Mouse (Mus musculus) hindbrain, postnatal 0 days (tissue): ENCODE measurements around the gene H2afv. TPM values are rescaled to one million over a fixed set of nuclear protein-coding genes. Genes with fewer than 3 reads are reported as not detected.
"Not testable (repeated sequence)": the region's sequence is repeated elsewhere in the genome, so short reads cannot be mapped to it uniquely, and the experiment has no call there.

Experiments used
- ATAC-seq: fragments of 200-750 bp; cut with Nextera tagmentation; 2 replicates; pipeline ENCODE4 v1.8.0; 2017; ENCODE audit warnings: mild to moderate bottlenecking, moderate TSS enrichment, moderate library complexity
- DNase-seq: peaks from one replicate; pipeline ENCODE4 v3.0.0-alpha.2; 2015; ENCODE audit warnings: low spot score
- H3K27ac ChIP-seq: fragments of 300-500 bp; sonication (generic); 2 replicates; pipeline ENCODE4 v1.5.1; 2014; ENCODE audit warnings: mild to moderate bottlenecking
- H3K27me3 ChIP-seq: fragments of 300-500 bp; sonication (generic); 2 replicates; pipeline ENCODE4 v1.6.1; 2014; ENCODE audit warnings: low read length, mixed read lengths; ENCODE audit not compliant: insufficient read depth
- H3K36me3 ChIP-seq: fragments of 300-500 bp; sonication (generic); 2 replicates; pipeline ENCODE4 v1.6.1; 2014; ENCODE audit warnings: low read length, mixed read lengths; ENCODE audit not compliant: insufficient read depth
- H3K4me1 ChIP-seq: fragments of 300-500 bp; sonication (generic); 2 replicates; pipeline ENCODE4 v1.6.1; 2014; ENCODE audit warnings: antibody characterized with exemption, low read length, mixed read lengths; ENCODE audit not compliant: insufficient read depth
- H3K4me2 ChIP-seq: fragments of 300-500 bp; sonication (generic); 2 replicates; pipeline ENCODE4 v1.6.1; 2014; ENCODE audit warnings: low read depth, mild to moderate bottlenecking, low read length, moderate library complexity, mixed read lengths
- H3K4me3 ChIP-seq: fragments of 300-500 bp; sonication (generic); 2 replicates; pipeline ENCODE4 v1.5.1; 2014; ENCODE audit warnings: low read length
- H3K9ac ChIP-seq: fragments of 300-500 bp; sonication (generic); replicated peaks from 2 replicates; pipeline ENCODE4 v1.6.1; 2014; ENCODE audit warnings: mild to moderate bottlenecking, low read length, moderate library complexity, mixed read lengths
- H3K9me3 ChIP-seq: fragments of 300-500 bp; sonication (generic); 2 replicates; pipeline ENCODE4 v1.6.1; 2016; ENCODE audit warnings: low read length, mixed read lengths
- CTCF ChIP-seq: IDR thresholded peaks from 2 replicates; pipeline ENCODE4 v1.5.1; 2016; ENCODE audit warnings: antibody characterized with exemption, control low read depth, low read depth
- WGBS: fragments of 180-500 bp; shearing (Covaris S2); extraction: QIAGEN DNeasy Blood & Tissue Kit; methylation state at CpG from one replicate; pipeline ENCODE4 v1.1.7; 2014; 5-methylcytosine and 5-hydroxymethylcytosine counted together
- polyA plus RNA-seq: library from polyadenylated mRNA; unstranded; fragments of >200 nt; fragmentation: Nextera tagmentation; extraction: Ambion mirVana; gene quantifications from 2 replicates; pipeline ENCODE4 v1.2.1, GENCODE M21; 2015
- total RNA-seq: library from RNA; depleted of rRNA; stranded (reverse); fragments of >200 nt; gene quantifications from 2 replicates; pipeline ENCODE4 v1.2.3, GENCODE M21; 2014

Gene H2afv
- total and polyA plus RNA-seq, 2 experiments from 2014 or later: 75.5 to 251 TPM

DNA sequence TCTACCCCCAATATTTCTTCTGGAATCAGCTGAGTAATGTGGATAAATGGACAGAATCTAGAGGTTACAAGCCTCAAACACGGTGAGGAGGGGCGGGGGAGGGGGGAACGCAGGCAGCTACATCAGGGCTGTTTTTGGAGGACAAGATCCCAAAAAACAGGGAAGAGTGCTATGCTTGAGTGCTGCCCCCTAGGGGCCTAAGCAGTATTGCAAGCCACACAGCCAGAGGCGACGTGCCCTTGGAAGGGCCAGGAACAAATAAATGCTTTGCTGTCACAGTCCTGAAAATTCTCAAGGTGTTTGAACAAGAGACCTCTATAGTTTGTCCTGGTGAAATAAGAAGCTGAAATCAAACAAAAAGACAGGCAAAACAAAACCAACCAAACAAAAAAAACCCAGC is 32.6 kb downstream of the H2afv start:
- Histone ChIP-seq H3K27me3 (no peaks in the 10 kb centered on the region), H3K4me2 (no peak overlapping the region), H3K27ac (no peak overlapping the region), H3K9ac (no peak overlapping the region), H3K36me3 (no peaks in the 10 kb centered on the region), H3K4me1 (no peaks in the 10 kb centered on the region), H3K4me3 (no peak overlapping the region), H3K9me3 (no peaks in the 10 kb centered on the region)
- ATAC-seq: no peak
- peak; percentile 84 for DNase-seq
- 2% methylated on average over 5 of the region's 5 CpGs for WGBS
- TF ChIP-seq CTCF: peak; percentile 91

DNA sequence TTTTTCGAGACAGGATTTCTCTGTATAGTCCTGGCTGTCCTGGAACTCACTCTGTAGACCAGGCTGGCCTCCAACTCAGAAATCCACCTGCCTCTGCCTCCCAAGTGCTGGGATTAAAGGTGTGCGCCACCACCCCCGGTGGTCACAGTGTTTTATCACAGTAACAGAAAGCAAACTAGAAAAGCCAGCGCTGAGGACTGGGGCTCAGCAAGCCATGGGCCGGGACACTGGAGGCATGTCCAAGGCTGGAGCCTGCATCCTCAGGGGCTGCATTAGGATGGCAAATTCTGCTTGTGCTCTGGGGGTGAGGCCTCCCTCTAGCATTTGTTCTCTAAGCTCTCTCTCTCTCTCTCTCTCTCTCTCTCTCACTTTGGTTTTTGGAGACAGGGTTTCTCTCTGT is 33.5 kb downstream of the H2afv start:
- WGBS: 90% methylated on average over 5 of the region's 5 CpGs
- not testable (repeated sequence) for H3K4me3 ChIP-seq, H3K4me2 ChIP-seq, H3K9me3 ChIP-seq, H3K9ac ChIP-seq, ATAC-seq, H3K4me1 ChIP-seq, H3K27me3 ChIP-seq, DNase-seq, H3K36me3 ChIP-seq, H3K27ac ChIP-seq

DNA sequence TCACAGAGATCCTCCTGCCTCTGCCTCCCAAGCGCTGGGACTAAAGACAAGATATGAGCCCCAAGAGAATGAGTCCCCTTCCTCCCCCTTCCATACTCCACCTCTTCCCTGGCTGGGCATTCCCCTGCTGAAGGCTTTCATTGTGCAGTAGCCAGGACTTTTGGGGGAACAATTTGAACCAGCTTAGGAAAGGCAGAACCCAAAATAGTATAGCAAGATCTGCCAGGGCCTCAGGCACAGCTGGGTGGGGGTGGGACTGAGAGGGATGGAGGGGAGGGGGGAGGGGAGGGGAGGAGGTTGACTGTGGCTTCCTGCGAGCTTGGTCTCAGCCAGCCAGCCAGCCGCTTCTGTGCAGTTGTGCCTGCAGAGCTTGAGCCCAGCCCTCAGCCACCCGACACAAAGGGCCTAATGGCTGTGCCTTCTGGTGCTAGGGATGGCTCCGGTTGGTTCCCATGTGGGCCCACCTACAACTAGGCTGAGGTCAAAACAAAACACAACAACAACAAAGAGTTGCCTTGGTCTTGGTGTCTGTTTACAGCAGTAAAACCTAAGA is 34.1 kb downstream of the H2afv start:
- Histone ChIP-seq H3K4me2 (no peak overlapping the region), H3K4me3 (no peak overlapping the region), H3K36me3 (peaks cover 5% of the 10 kb centered on the region; the same call in 1 of the 2 replicates), H3K9me3 (no peaks in the 10 kb centered on the region), H3K27me3 (no peaks in the 10 kb centered on the region), H3K4me1 (peaks cover 5% of the 10 kb centered on the region; the same call in 1 of the 2 replicates), H3K27ac (no peak overlapping the region), H3K9ac (no peak overlapping the region)
- DNase-seq (no peak), ATAC-seq (no peak)
- WGBS: 33% methylated on average over 5 of the region's 5 CpGs
- TF ChIP-seq CTCF: no peak

DNA sequence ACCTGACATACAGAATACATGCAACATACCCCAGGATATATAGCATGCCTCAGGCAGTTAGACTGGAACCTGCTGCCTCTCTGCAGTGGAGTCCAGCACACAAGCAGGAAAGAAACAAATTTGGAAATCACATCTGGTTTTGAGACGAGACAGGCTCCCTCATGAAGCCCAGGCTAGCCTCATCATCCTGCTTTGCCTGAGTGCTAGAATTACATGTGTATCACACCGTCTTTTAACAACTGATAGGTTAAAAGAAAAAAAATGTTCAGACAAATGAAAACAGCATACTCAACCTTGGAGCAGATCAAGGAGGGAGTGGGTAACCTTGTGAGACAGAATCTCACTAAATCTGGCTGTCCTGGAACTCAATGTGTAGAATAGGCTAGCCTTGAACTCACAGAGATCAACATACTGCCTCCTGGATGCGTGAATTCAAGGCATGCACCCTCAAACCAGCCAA is 37.1 kb downstream of the H2afv start:
- Histone ChIP-seq H3K9me3 (no peaks in the 10 kb centered on the region), H3K9ac (no peak overlapping the region), H3K27ac (peak overlapping the region; percentile 74; the same call in 1 of the 2 replicates), H3K4me2 (no peak overlapping the region), H3K36me3 (peaks cover 32% of the 10 kb centered on the region; the same call in 1 of the 2 replicates), H3K27me3 (no peaks in the 10 kb centered on the region), H3K4me3 (no peak overlapping the region), H3K4me1 (peaks cover 5% of the 10 kb centered on the region; the same call in 1 of the 2 replicates)
- WGBS: 84% methylated on average over 3 of the region's 3 CpGs
- no peak for TF ChIP-seq CTCF
- no peak for ATAC-seq
- no peak for DNase-seq

DNA sequence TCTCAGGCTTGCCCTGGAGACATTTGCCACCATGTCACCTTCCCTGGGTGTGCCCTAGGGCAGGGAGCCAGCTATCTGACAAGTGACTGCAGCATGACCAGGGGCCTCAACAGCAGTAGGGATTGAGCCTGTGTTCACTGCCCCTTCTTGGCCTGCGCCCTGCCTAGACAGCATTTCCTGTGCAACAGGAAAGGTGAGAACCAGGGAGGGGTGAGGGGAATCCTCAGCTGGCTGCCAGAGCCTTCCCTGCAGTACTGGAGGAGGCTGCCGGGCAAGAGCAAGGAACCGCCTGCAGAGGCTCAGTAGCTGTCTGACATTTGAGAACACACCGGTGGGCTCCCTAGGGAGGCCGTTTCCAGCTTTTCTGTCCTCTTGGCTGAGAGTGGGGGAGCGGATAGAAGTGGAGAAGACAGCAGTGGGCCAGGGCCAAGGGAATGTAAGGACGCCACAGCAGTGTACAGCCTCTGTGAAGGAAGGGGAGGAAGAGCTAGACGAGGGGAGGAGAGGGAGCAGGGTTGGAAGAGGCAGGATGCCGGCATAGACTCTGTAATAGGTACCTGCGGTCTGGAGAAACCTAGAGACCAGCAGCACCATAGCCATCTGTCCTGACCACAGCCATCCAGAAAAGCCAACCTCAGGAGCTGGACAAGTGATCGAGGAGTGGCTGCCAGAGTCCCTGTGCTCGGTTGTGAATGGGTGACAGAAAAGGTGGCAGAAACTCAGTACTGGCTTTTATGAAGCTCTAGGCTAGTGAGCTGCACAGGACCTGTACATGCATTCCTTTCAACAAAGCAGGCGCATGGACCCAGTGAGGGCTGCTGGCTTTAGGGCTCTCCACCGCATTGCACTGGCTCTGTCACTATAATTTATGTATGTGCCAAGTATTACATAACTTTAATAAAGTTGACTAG is 37.7 kb downstream of the H2afv start:
- DNase-seq (peak; percentile 52), ATAC-seq (peak; percentile 22)
- Histone ChIP-seq H3K4me3 (no peak overlapping the region), H3K9ac (peak overlapping the region; percentile 24; the same call in 1 of the 2 replicates), H3K36me3 (peaks cover 39% of the 10 kb centered on the region; the same call in 1 of the 2 replicates), H3K9me3 (no peaks in the 10 kb centered on the region), H3K4me2 (no peak overlapping the region), H3K27ac (peak overlapping the region; percentile 74), H3K27me3 (no peaks in the 10 kb centered on the region), H3K4me1 (peaks cover 5% of the 10 kb centered on the region; the same call in 1 of the 2 replicates)
- 46% methylated on average over 14 of the region's 14 CpGs for WGBS
- TF ChIP-seq CTCF: no peak

DNA sequence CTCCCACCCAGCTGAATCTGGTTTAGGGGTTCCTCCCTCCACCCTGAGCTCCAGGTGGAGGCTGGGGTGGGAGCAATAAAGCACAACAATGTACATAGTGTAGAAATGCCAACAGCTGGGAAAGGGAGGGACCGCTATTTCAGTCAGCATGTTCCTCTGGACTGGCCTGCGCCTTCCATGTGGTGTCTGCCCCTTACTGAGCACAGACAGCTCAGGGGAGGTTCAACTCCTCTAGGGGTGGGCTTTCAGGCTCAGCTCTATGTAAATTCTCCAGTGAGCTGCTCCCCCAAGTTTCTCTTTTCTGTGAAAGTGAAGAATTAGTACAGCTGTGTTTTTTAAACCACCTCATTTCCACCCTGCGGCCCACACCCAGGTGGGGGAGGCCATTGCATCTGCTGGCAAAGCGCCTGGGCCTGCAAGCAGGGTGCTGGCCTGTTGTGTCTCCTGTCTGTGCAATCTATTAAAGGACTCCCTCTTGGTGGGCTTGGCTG is 38.6 kb downstream of the H2afv start:
- 68% methylated on average over 4 of the region's 4 CpGs for WGBS
- H3K4me3 ChIP-seq: no peak overlapping the region
- TF ChIP-seq CTCF: no peak
- 0 out of 2 replicates have a peak overlapping the region, but pooled peaks have one; percentile 24 for H3K9ac ChIP-seq
- H3K36me3 ChIP-seq: peaks cover 48% of the 10 kb centered on the region; the same call in 1 of the 2 replicates
- ATAC-seq: 0 out of 2 replicates have a peak, but pooled peaks have one; percentile 11
- DNase-seq: no peak
- H3K27me3 ChIP-seq: no peaks in the 10 kb centered on the region
- peaks cover 5% of the 10 kb centered on the region; the same call in 1 of the 2 replicates for H3K4me1 ChIP-seq
- H3K9me3 ChIP-seq: no peaks in the 10 kb centered on the region
- H3K4me2 ChIP-seq: no peak overlapping the region
- H3K27ac ChIP-seq: peak overlapping the region; percentile 74
